Mouse (Mus musculus): Measurements from ENCODE around the gene Mfsd13b.

- no peak for TF ChIP-seq CTCF (IDR thresholded peaks at IDR 0.05; ENCODE audit: low read depth, low read length)
- TF ChIP-seq POLR2A (IDR thresholded peaks at IDR 0.05; ENCODE audit: borderline replicate concordance, low read depth, low read length) = no peak; the same call in 1 of the 2 replicates
These were observed at the start of gene Mfsd13b, which contains the start of gene Cdr2 for GRCm38 (mm10) chr7:120982200-120982841.
